Mouse (Mus musculus) heart, embryonic 15.5 days (tissue): Measurements from ENCODE around the gene L1cam. TPM values are rescaled to one million over a fixed set of nuclear protein-coding genes. Genes with fewer than 3 reads are reported as not detected.

Experiments used
- ATAC-seq: fragments of 200-750 bp; cut with Nextera tagmentation; replicated peaks from 2 replicates; pipeline ENCODE4 v1.8.0; 2017; ENCODE audit warnings: low read depth, moderate TSS enrichment; ENCODE audit not compliant: insufficient number of reproducible peaks, insufficient read depth, low FRiP score
- H3K27ac ChIP-seq: fragments of 300-500 bp; sonication (generic); 2 replicates; pipeline ENCODE4 v1.5.1; 2015; ENCODE audit warnings: mild to moderate bottlenecking, inconsistent platforms
- H3K27me3 ChIP-seq: fragments of 300-500 bp; sonication (generic); 2 replicates; pipeline ENCODE4 v1.6.1; 2015; ENCODE audit warnings: inconsistent platforms
- H3K36me3 ChIP-seq: fragments of 300-500 bp; sonication (generic); 2 replicates; pipeline ENCODE4 v1.6.1; 2015; ENCODE audit warnings: mild to moderate bottlenecking, inconsistent platforms
- H3K4me1 ChIP-seq: fragments of 300-500 bp; sonication (generic); replicated peaks from 2 replicates; pipeline ENCODE4 v1.6.1; 2015; ENCODE audit warnings: inconsistent platforms
- H3K4me2 ChIP-seq: fragments of 300-500 bp; sonication (generic); 2 replicates; pipeline ENCODE4 v1.6.1; 2015; ENCODE audit warnings: inconsistent platforms, mild to moderate bottlenecking, moderate library complexity
- H3K4me3 ChIP-seq: fragments of 300-500 bp; sonication (generic); 2 replicates; pipeline ENCODE4 v1.5.1; 2015; ENCODE audit warnings: mild to moderate bottlenecking, inconsistent platforms
- H3K9ac ChIP-seq: fragments of 300-500 bp; sonication (generic); 2 replicates; pipeline ENCODE4 v1.6.1; 2015; ENCODE audit warnings: mild to moderate bottlenecking, inconsistent platforms
- H3K9me3 ChIP-seq: fragments of 300-500 bp; sonication (generic); replicated peaks from 2 replicates; pipeline ENCODE4 v1.6.1; 2016; ENCODE audit warnings: inconsistent platforms
- WGBS: fragments of 180-500 bp; shearing (Covaris S2); methylation state at CpG from one replicate; pipeline ENCODE4 v1.1.7; 2015; ENCODE audit warnings: mixed read lengths; 5-methylcytosine and 5-hydroxymethylcytosine counted together
- polyA plus RNA-seq: library from polyadenylated mRNA; unstranded; fragments of >200 nt; fragmentation: Nextera tagmentation; extraction: Ambion mirVana; gene quantifications from 2 replicates; pipeline ENCODE4 v1.2.1, GENCODE M21; 2015

The L1cam gene
- polyA plus RNA-seq, 1 experiment from 2014 or later: 0.25 TPM

- ATAC-seq: peak; percentile 97
- H3K9me3 ChIP-seq: no peaks in the 10 kb centered on the region
- peaks cover 6% of the 10 kb centered on the region; the same call in 1 of the 2 replicates for H3K36me3 ChIP-seq
These were observed 19.2 kb upstream of the L1cam start for GRCm38 (mm10) chrX:73914827-73915703.

GRCm38 (mm10) chrX:73911588-73911987 is 15.7 kb upstream of the L1cam start:
- no peak overlapping the region for H3K9ac ChIP-seq
- no peak overlapping the region; the same call in 1 of the 2 replicates for H3K4me2 ChIP-seq
- H3K27ac ChIP-seq: no peak overlapping the region; the same call in 1 of the 2 replicates
- H3K27me3 ChIP-seq: no peaks in the 10 kb centered on the region
- no peak for ATAC-seq
- no peaks in the 10 kb centered on the region for H3K36me3 ChIP-seq
- no peak overlapping the region for H3K4me3 ChIP-seq
- H3K4me1 ChIP-seq: peaks cover 5% of the 10 kb centered on the region; the same call in 1 of the 2 replicates
- WGBS: 57% methylated on average over 2 of the region's 2 CpGs
- no peaks in the 10 kb centered on the region for H3K9me3 ChIP-seq

More at GRCm38 (mm10) chrX:73914827-73915703, 19.2 kb upstream of the L1cam start:
- Histone ChIP-seq H3K4me1 (peaks cover 5% of the 10 kb centered on the region; the same call in 1 of the 2 replicates), H3K27me3 (no peaks in the 10 kb centered on the region), H3K4me3 (peak overlapping the region; percentile 30), H3K9ac (no peak overlapping the region), H3K27ac (peak overlapping the region; percentile 82), H3K4me2 (peak overlapping the region; percentile 54)
- WGBS: 25% methylated on average over 31 of the region's 31 CpGs

- Histone ChIP-seq H3K27me3 (no peaks in the 10 kb centered on the region), H3K9me3 (no peaks in the 10 kb centered on the region), H3K27ac (no peak overlapping the region; the same call in 1 of the 2 replicates), H3K4me2 (peak overlapping the region; percentile 43), H3K9ac (no peak overlapping the region), H3K4me1 (peaks cover 5% of the 10 kb centered on the region; the same call in 1 of the 2 replicates), H3K36me3 (no peaks in the 10 kb centered on the region), H3K4me3 (peak overlapping the region; percentile 24)
- 18% methylated on average over 26 of the region's 26 CpGs for WGBS
- ATAC-seq: no peak
These were observed 15.3 kb upstream of the L1cam start for GRCm38 (mm10) chrX:73911156-73911555.

DNA sequence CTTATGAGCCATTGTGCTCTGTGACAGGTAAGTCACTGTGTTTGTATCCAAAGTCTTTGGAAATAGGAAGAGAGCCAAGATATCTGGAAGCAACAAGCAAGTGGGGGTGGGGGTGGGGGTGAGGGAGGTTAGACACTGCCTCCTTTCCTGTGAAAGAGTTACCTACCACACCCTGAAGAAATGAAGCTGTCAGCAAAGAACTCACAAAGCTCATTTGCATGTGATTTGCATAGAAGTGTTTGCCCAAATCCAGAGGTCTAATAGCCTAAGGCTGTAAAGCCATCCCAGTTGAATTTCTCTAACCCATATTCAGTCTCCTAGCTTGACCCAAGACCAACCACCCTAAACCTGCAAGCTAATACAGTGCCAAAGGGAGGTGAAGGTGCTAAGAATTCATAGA is 14.5 kb upstream of the L1cam start:
- no peak overlapping the region for H3K4me3 ChIP-seq
- H3K9me3 ChIP-seq: no peaks in the 10 kb centered on the region
- H3K27ac ChIP-seq: no peak overlapping the region

GRCm38 (mm10) chrX:73910049-73910448 is 14.1 kb upstream of the L1cam start:
- no peak for ATAC-seq

More for the DNA sequence above, 14.5 kb upstream of the L1cam start:
- Histone ChIP-seq H3K9ac (no peak overlapping the region), H3K36me3 (no peaks in the 10 kb centered on the region), H3K4me2 (peak overlapping the region; percentile 43; the same call in 1 of the 2 replicates), H3K27me3 (no peaks in the 10 kb centered on the region), H3K4me1 (peaks cover 4% of the 10 kb centered on the region; the same call in 1 of the 2 replicates)
- no peak for ATAC-seq

DNA sequence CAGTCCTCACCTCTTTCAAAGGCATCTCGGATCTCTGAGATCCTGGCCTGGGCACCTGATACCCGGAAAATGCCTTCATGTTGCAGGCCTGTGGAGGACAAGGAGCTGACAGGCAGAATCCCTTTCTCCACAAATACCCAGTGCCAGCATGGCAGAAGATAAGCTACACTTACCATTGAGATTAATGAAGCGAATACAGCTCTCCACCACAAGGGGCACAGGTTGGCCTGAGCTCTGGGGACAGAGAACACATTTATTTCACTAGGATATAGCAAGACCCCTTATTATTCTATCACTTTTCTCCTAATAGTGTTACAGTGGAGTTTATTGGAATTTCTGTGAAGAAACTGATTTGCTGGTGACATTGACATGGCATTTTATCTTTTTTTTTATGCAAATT is 2.1 kb upstream of the L1cam start:
- ATAC-seq: no peak
- no peaks in the 10 kb centered on the region for H3K9me3 ChIP-seq

More at GRCm38 (mm10) chrX:73910049-73910448, 14.1 kb upstream of the L1cam start:
- WGBS: 70% methylated on average over 1 of the region's 1 CpGs
- Histone ChIP-seq H3K27me3 (no peaks in the 10 kb centered on the region), H3K9me3 (no peaks in the 10 kb centered on the region), H3K27ac (no peak overlapping the region), H3K4me2 (no peak overlapping the region), H3K4me1 (peaks cover 2% of the 10 kb centered on the region; the same call in 1 of the 2 replicates), H3K36me3 (no peaks in the 10 kb centered on the region), H3K9ac (no peak overlapping the region), H3K4me3 (no peak overlapping the region)

GRCm38 (mm10) chrX:73892833-73893232 is 3.1 kb downstream of the L1cam start:
- Histone ChIP-seq H3K4me1 (no peaks in the 10 kb centered on the region), H3K27me3 (peaks cover 3% of the 10 kb centered on the region; the same call in 1 of the 2 replicates), H3K4me2 (no peak overlapping the region), H3K9me3 (no peaks in the 10 kb centered on the region), H3K9ac (no peak overlapping the region), H3K36me3 (no peaks in the 10 kb centered on the region), H3K27ac (no peak overlapping the region), H3K4me3 (no peak overlapping the region)
- no peak for ATAC-seq
- whole genome bisulfite sequencing: 90% methylated on average over 14 of the region's 14 CpGs

More for the DNA sequence above, 2.1 kb upstream of the L1cam start:
- 45% methylated on average over 3 of the region's 3 CpGs for WGBS
- H3K9ac ChIP-seq: no peak overlapping the region
- H3K4me3 ChIP-seq: no peak overlapping the region
- H3K4me1 ChIP-seq: no peaks in the 10 kb centered on the region
- H3K4me2 ChIP-seq: no peak overlapping the region
- no peak overlapping the region for H3K27ac ChIP-seq
- H3K27me3 ChIP-seq: no peaks in the 10 kb centered on the region
- no peaks in the 10 kb centered on the region for H3K36me3 ChIP-seq

DNA sequence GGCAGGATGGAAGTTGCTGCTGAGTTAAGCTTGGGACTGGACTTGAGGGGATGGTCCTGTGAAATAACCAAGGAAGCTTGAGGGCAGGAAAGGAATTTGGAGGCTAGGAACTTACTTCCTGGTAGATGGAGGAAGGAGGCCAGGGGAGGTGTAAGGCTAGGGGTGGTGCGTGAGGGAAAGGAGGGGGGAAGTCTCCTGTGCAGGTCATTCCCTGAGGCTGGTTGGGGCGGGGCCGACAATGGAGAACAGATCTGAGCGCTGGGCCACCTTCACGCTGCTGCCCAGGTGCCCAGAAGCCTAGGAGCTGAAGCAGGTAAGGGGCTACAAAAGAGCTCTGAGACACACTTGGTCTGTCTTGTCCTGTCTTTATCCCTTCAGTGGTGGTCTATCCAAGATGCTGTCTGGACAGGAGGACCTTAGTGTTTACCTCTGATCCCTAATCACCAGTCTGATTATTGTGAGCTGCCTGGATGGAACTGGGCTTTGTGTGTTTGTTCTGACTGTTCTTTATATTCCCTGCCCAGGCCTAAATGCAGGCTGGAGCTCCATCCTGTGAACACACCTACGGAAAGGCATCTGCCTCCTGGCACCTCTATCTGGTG is 4.3 kb downstream of the L1cam start, which contains the start of gene Avpr2:
TSS of gene Avpr2 (plus strand) at position 552 of the 602 bp plus-strand sequence.
- Histone ChIP-seq H3K9me3 (no peaks in the 10 kb centered on the region), H3K9ac (no peak within 1 kb of the TSS), H3K27me3 (peaks cover 3% of the 10 kb centered on the region; the same call in 1 of the 2 replicates), H3K4me2 (no peak within 1 kb of the TSS), H3K4me1 (no peaks in the 10 kb centered on the region), H3K27ac (no peak within 1 kb of the TSS), H3K4me3 (no peak within 1 kb of the TSS), H3K36me3 (no peaks in the 10 kb centered on the region)
- WGBS: 68% methylated on average over 6 of the region's 6 CpGs
- no peak for ATAC-seq

DNA sequence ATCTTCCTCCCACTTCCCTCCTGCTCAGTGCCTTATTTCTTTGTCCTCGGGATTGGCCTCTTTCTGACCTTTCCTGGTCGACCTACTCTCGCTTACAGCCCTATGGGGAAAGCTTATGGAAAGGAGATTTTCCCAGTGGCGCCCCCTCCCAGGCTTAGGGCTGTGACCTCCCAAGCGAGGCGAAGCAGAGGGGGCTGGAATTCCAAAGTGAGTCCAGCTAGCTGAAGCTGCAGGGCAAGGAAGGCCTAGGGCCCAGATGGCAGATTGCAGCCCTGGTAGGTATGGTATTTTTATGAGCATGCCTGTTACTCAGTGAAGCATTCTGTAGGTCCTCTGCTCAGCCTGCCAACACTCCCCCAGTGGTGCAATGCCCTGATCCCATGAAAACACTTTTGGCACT is 14.4 kb downstream of the L1cam start:
- Histone ChIP-seq H3K27me3 (peaks cover 21% of the 10 kb centered on the region), H3K4me3 (no peak overlapping the region)
- 29% methylated on average over 6 of the region's 6 CpGs for WGBS

DNA sequence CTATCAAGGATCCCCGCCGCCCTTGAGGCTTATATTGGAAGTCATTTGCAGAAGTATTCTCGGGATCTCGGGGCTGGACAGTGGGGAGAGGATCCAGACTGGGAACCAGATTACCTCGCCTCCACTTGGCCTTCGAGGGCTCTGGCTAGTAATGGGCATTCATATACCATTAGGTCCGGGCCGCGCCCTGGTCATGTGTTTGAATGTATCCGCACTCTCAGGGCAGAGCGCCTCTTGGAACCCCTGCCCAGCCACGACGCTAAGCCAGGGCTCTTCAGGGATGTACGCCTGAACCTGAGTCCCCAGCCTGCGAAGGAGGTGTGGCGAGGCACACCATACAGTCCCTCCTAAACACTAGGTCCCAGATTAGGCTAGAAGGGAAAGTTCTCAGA is 14.9 kb downstream of the L1cam start:
- no peak for ATAC-seq
- no peak overlapping the region for H3K9ac ChIP-seq
- peak overlapping the region; percentile 71 for H3K4me2 ChIP-seq
- peaks cover 21% of the 10 kb centered on the region for H3K27me3 ChIP-seq
- peaks cover 5% of the 10 kb centered on the region; the same call in 1 of the 2 replicates for H3K4me1 ChIP-seq
- no peaks in the 10 kb centered on the region for H3K9me3 ChIP-seq
- H3K36me3 ChIP-seq: no peaks in the 10 kb centered on the region
- H3K4me3 ChIP-seq: peak overlapping the region; percentile 43
- WGBS: 20% methylated on average over 16 of the region's 16 CpGs
- no peak overlapping the region for H3K27ac ChIP-seq

More for the DNA sequence above, 14.4 kb downstream of the L1cam start:
- ATAC-seq: no peak
- 0 out of 2 replicates have a peak overlapping the region, but pooled peaks have one; percentile 71 for H3K4me2 ChIP-seq
- peaks cover 5% of the 10 kb centered on the region; the same call in 1 of the 2 replicates for H3K4me1 ChIP-seq
- no peaks in the 10 kb centered on the region for H3K36me3 ChIP-seq
- H3K27ac ChIP-seq: no peak overlapping the region
- no peak overlapping the region for H3K9ac ChIP-seq
- no peaks in the 10 kb centered on the region for H3K9me3 ChIP-seq
